Mouse (Mus musculus): ENCODE measurements around the gene Lamp2.

- TF ChIP-seq CTCF (IDR thresholded peaks at IDR 0.05; ENCODE audit: insufficient read depth, low read depth, low read length) (no peak), POLR2A (IDR thresholded peaks at IDR 0.05; ENCODE audit: insufficient read depth, low read depth, low read length) (no peak)
These were observed 54.2 kb downstream of the Lamp2 start for GRCm38 (mm10) chrX:38402004-38402403.
